Mouse (Mus musculus): ENCODE measurements around the gene Mycbp2.

Gene Mycbp2

GRCm38 (mm10) chr14:103256866-103257265 is 89.7 kb downstream of the Mycbp2 start:
- no peak for DNase-seq

DNA sequence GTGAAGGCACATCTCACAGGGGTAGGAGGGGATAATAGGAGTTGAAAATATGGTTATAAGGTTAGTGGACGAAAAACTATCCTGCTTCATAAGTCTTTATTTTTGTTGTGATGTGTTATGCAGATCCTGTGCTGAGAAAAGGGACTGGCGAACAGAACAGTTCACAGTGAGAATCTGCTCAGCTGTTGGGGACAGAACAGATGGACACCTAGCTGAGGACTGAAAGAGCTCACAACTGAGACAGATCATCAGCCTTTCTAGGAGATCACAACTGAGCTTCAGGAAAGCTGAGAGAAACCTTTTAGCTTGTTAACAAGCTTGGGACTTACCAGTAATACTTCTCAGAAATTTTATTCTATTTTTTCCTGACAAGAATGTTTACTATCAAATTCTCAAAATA is 92.3 kb downstream of the Mycbp2 start:
- DNase-seq: peak; percentile 28

- DNase-seq: no peak
Observed at GRCm38 (mm10) chr14:103242020-103242419, 104.6 kb downstream of the Mycbp2 start.

GRCm38 (mm10) chr14:103234770-103235169 is 111.8 kb downstream of the Mycbp2 start:
- DNase-seq: no peak

GRCm38 (mm10) chr14:103233640-103234593 is 112.7 kb downstream of the Mycbp2 start:
- no peak for DNase-seq

DNA sequence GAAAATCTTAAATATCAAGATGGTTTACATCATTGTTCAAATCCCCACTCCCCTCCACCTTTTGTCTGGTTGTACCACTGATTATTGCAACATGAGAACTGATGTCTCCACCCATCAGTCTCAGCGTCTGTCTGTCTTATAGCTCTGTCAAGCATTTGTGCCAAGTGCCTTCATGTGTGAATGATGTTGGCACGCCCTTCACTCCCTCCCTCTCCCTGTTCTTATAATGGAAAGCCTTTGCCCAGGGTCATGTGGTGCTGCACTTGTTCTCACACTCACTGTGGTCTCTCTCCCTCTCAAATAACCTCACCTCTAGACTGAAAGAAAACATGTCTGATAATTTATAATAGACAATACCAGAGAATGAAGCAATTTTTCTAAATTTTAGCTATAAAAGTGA is 124.3 kb downstream of the Mycbp2 start:
- DNase-seq: peak; percentile 22

- DNase-seq: no peak
Observed at GRCm38 (mm10) chr14:103221751-103222150, 124.9 kb downstream of the Mycbp2 start.

- no peak for DNase-seq
Observed at GRCm38 (mm10) chr14:103216331-103216730, 130.3 kb downstream of the Mycbp2 start.

GRCm38 (mm10) chr14:103186658-103187057 is 160.0 kb downstream of the Mycbp2 start:
- no peak for DNase-seq

DNA sequence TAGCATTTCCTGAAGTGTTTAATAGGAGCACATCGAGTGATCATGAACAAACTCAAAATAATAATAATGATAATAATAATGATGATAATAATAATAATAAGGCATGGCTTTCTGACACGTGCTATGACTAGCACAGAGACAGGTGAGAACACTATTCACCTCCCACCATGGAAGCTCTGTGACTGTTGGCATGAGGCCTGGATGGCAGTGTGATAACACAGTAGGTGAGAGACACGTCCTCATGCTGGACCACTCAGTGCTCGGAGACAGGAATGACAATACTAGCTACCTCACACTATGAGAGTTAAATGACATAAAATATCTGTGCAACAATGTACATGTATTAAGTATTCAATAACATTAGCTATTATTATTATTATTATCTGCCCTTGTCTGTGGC is 160.5 kb downstream of the Mycbp2 start:
- DNase-seq: peak; percentile 12

- DNase-seq: no peak
Observed at GRCm38 (mm10) chr14:103180096-103180495, 166.5 kb downstream of the Mycbp2 start.

GRCm38 (mm10) chr14:103162923-103163322 is 183.7 kb downstream of the Mycbp2 start:
- DNase-seq: no peak

GRCm38 (mm10) chr14:103155685-103156084 is 190.9 kb downstream of the Mycbp2 start:
- no peak for DNase-seq

DNA sequence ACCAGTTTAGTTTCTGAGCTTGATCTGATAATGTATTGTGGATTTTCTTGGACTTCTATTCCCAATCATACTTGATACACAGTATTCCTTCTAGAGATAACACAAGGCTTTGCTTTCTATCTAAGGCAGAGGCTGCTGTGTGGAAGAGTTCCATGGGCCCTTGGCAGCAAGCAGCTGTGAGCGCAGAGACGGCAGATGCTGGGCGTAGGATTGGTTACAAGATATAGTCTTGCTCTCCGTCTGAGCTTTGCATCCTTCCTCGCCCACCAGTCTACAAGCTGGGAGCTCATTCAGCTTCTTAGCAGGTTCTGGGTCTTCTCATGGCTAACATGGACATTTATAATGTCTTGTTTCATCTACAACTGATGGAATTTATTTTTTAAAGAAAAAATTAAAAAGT is 196.5 kb downstream of the Mycbp2 start:
- DNase-seq: no peak

- DNase-seq: no peak
Observed at GRCm38 (mm10) chr14:103131991-103132390, 214.6 kb downstream of the Mycbp2 start.

DNA sequence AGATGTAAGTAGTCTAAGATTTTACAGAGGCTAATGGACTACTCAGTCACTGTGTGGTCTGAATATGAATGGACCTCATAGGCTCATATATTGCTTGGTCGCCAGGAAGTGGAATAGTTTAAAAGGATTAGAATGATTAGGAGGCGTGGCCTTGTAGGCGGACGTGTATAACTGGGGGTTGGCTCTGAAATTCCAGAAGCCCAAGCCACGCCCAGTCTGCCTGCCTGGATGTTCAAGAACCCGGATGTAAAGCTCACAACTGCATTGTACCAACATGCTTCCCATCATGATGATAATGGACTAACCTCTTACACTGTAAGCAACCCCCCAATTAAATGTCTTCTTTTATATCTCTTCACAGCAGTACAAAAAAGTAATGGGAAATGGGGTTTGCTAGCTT is 220.9 kb downstream of the Mycbp2 start:
- no peak for DNase-seq

GRCm38 (mm10) chr14:103114994-103115670 is 231.5 kb downstream of the Mycbp2 start:
- DNase-seq: no peak

DNA sequence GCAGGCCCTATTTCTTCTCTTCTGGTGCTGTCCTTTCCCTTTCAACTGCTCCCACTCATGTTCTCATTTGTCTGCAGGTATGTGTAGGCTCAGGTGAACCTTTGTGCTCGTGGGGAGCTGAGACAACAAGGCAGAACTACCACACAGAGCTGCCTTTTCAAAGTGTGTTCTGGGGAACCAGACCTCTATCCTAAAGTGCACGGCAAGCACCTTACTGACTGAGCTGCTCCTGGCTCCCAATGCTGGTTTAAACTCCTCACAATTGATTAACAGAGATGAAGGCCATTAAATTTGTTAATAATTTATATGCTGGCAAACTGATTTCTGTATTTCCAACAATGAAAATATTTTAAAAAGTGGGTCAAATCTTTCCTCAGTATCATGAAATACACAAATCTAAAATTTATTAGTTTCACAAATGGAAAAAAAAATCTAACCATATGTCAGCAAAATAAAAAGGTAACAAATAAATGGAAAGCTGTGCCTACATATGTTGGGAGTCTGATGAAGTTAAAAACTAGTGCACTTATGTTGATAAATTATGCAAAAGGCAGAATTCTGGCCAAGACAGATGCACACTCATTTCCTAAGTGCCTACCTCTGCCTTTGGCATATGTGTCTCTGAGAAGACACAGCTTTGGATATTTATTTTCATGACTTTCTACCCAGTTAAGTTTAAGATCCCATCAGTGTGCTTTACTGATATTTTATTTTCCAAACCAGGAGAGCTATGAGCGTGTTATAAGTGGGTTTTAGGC is 233.8 kb downstream of the Mycbp2 start:
- DNase-seq: no peak

GRCm38 (mm10) chr14:103109971-103110370 is 236.6 kb downstream of the Mycbp2 start:
- no peak for DNase-seq

GRCm38 (mm10) chr14:103106301-103106700 is 240.3 kb downstream of the Mycbp2 start:
- no peak for DNase-seq

DNA sequence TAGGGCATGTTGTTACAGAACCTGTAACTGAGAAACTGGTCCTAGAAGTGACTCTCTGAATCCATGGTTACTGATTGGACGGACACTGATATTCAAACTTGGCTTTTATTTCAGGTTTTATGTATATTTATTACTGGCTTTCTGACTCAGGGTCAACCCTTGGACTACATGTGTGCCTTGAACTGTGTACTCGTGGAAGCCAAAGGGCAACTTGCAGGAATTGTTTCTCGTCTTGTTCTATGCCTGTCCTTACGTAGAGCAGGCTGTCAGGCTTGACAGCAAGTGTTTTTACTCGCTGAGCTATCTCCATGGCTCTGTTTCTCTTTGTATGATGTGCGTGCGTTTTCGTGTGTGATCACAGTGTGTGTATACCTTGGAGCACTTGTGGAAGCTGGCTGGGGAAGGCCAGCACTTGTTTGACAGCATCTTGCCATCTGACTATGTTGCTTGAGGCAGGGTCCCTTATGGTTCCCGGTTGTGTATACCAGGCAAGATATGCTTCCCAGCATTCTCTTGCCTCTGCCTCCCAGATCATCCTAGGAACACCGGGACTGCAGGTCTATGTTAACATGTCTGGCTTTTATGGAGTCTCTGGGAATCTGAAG is 243.8 kb downstream of the Mycbp2 start:
- no peak for DNase-seq

DNA sequence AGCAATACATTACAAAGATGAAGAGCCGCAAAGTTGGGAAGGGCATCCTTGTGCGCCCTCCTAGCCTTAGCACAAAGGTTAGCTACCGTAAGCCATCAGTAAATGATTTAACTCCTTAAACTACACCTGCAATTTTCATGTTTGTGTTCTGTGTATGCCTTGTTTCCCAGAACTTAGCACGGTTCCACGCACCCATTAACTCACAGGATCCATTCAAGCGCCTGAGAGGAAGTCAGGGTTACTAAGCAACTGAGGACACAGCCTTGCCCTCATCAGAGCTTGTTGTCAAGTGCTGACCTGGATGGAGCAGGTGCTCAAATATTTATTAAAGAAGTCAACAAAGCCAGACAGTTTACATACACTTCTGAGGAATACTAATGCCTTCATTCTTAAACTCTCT is 244.4 kb downstream of the Mycbp2 start:
- no peak for DNase-seq

- no peak for DNase-seq
Observed at GRCm38 (mm10) chr14:103101171-103101570, 245.4 kb downstream of the Mycbp2 start.

Measured in cerebellum, adult 11-12 months (tissue).